Mouse (Mus musculus) lung, postnatal 0 days (tissue): Measurements from ENCODE around the gene Pttg1ip.

Experiments used
- CTCF ChIP-seq: IDR thresholded peaks from 2 replicates; pipeline ENCODE4 v1.5.1; 2016; ENCODE audit warnings: antibody characterized with exemption, mild to moderate bottlenecking
- EP300 ChIP-seq: IDR thresholded peaks from 2 replicates; pipeline ENCODE4 v1.6.1; 2016; ENCODE audit warnings: antibody characterized with exemption, mild to moderate bottlenecking, control low read depth

- no peak for TF ChIP-seq CTCF
- TF ChIP-seq EP300 = peak; percentile 83
Observed at GRCm38 (mm10) chr10:77613409-77613808, 31.9 kb downstream of the Pttg1ip start.
